In genomic region chr2:181038644-181039355, GRCm38 (mm10) we compare ENCODE assay signal across 8 mouse cellular contexts. TPM values are rescaled to one million over a fixed set of nuclear protein-coding genes. Genes with fewer than 3 reads are reported as not detected.
A peak's percentile ranks its signal among the peaks of the same experiment; 100 is the strongest.
DNase-seq lines count a peak whose midpoint lies in the region; ATAC-seq and TF ChIP-seq lines count a peak whose summit lies in the region.

No protein-coding gene starts in this region.

- no peak overlapping the region for H3K27ac ChIP-seq in testis, adult 2 months (ENCODE audit: control insufficient read depth, insufficient read depth, low read depth, low read length)
- peak overlapping the region; percentile 92 for H3K27ac ChIP-seq in hindbrain, embryonic 10.5 days
- no peak overlapping the region for H3K27ac ChIP-seq in liver, embryonic 11.5 days (ENCODE audit: low read depth, low read length)
- H3K27ac ChIP-seq in stomach, embryonic 14.5 days (ENCODE audit: low read length) = no peak overlapping the region

- DNase-seq in cerebellum, postnatal 14 days = peak; percentile 42 to 44
- no peak for DNase-seq in cerebellum, adult 9-11 months
- DNase-seq in testis, postnatal 14 days (ENCODE audit: low spot score) = no peak
- peak; percentile 73 for DNase-seq in hindbrain, embryonic 10.5 days (ENCODE audit: low spot score)
- peak; percentile 50 for DNase-seq in liver, embryonic 11.5 days (ENCODE audit: low spot score)
- DNase-seq in adipocyte (ENCODE audit: low spot score) = no peak

- no peak for ATAC-seq in liver, embryonic 11.5 days (replicated peaks; ENCODE audit: low FRiP score)
- peak; percentile 29; the same call in 1 of the 2 replicates for ATAC-seq in stomach, embryonic 14.5 days (ENCODE audit: insufficient number of reproducible peaks, insufficient read depth, low FRiP score, low read depth)

- TF ChIP-seq CTCF in testis, adult 2 months (IDR thresholded peaks at IDR 0.05; ENCODE audit: control insufficient read depth, insufficient read depth, insufficient replicate concordance, low read depth, low read length) = no peak

- no peak overlapping the region; the same call in 1 of the 2 replicates for H3K9ac ChIP-seq in liver, embryonic 11.5 days (ENCODE audit: low read depth, low read length)
- peak overlapping the region; percentile 28 for H3K9ac ChIP-seq in stomach, embryonic 14.5 days (replicated peaks; ENCODE audit: low read depth, low read length)

- H3K4me2 ChIP-seq in liver, embryonic 11.5 days = peak overlapping the region; percentile 71
- peak overlapping the region; percentile 91 for H3K4me2 ChIP-seq in stomach, embryonic 14.5 days (replicated peaks; ENCODE audit: low read depth, low read length)

- peak overlapping the region; percentile 25 for H3K4me3 ChIP-seq in testis, adult 2 months (ENCODE audit: control insufficient read depth, low read depth, low read length)
- H3K4me3 ChIP-seq in hindbrain, embryonic 10.5 days = peak overlapping the region; percentile 78
- peak overlapping the region; percentile 50 for H3K4me3 ChIP-seq in liver, embryonic 11.5 days (ENCODE audit: low read depth, low read length)
- H3K4me3 ChIP-seq in stomach, embryonic 14.5 days (ENCODE audit: low read depth, low read length) = peak overlapping the region; percentile 53

- no peaks in the 10 kb centered on the region for H3K36me3 ChIP-seq in testis, adult 2 months (ENCODE audit: control insufficient read depth, insufficient read depth, low read length)
- H3K36me3 ChIP-seq in hindbrain, embryonic 10.5 days = peaks cover 29% of the 10 kb centered on the region
- H3K36me3 ChIP-seq in liver, embryonic 11.5 days (ENCODE audit: control insufficient read depth, insufficient read depth, low read length) = no peaks in the 10 kb centered on the region
- no peaks in the 10 kb centered on the region for H3K36me3 ChIP-seq in stomach, embryonic 14.5 days (ENCODE audit: control insufficient read depth, insufficient read depth, low read length)

- under 1% methylated on average over 63 of the region's 63 CpGs for WGBS in hindbrain, embryonic 10.5 days
- WGBS in liver, embryonic 11.5 days = 2% methylated on average over 52 of the region's 63 CpGs
- 1% methylated on average over 51 of the region's 63 CpGs for WGBS in stomach, embryonic 14.5 days

- no peaks in the 10 kb centered on the region for H3K9me3 ChIP-seq in hindbrain, embryonic 10.5 days
- no peaks in the 10 kb centered on the region for H3K9me3 ChIP-seq in liver, embryonic 11.5 days (ENCODE audit: control insufficient read depth, low read length)
- H3K9me3 ChIP-seq in stomach, embryonic 14.5 days (ENCODE audit: control insufficient read depth, low read depth, low read length) = no peaks in the 10 kb centered on the region

- H3K4me1 ChIP-seq in testis, adult 2 months (ENCODE audit: control insufficient read depth, insufficient read depth, low read length) = peaks cover 10% of the 10 kb centered on the region; the same call in 1 of the 2 replicates
- peaks cover 87% of the 10 kb centered on the region for H3K4me1 ChIP-seq in hindbrain, embryonic 10.5 days (replicated peaks)
- H3K4me1 ChIP-seq in liver, embryonic 11.5 days (replicated peaks; ENCODE audit: control insufficient read depth, insufficient read depth, low read length) = no peaks in the 10 kb centered on the region
- 0 out of 2 replicates have a peak, but pooled peaks cover 8% of the 10 kb centered on the region for H3K4me1 ChIP-seq in stomach, embryonic 14.5 days (ENCODE audit: control insufficient read depth, insufficient read depth, low read length)

- no peak for TF ChIP-seq POLR2A in testis, adult 2 months (IDR thresholded peaks at IDR 0.05; ENCODE audit: control insufficient read depth, low read depth, low read length)

- H3K27me3 ChIP-seq in testis, adult 2 months (ENCODE audit: control insufficient read depth, insufficient read depth, low read length) = no peaks in the 10 kb centered on the region; the same call in 1 of the 2 replicates
- H3K27me3 ChIP-seq in hindbrain, embryonic 10.5 days (ENCODE audit: insufficient read depth, poor library complexity, severe bottlenecking) = peaks cover 78% of the 10 kb centered on the region
- peaks cover 65% of the 10 kb centered on the region for H3K27me3 ChIP-seq in liver, embryonic 11.5 days (replicated peaks; ENCODE audit: control insufficient read depth, insufficient read depth, low read length)
- H3K27me3 ChIP-seq in stomach, embryonic 14.5 days (ENCODE audit: control insufficient read depth, insufficient read depth, low read length) = peaks cover 21% of the 10 kb centered on the region

RNA-seq across cellular contexts. Expression of gene Chrna4, which starts 4.5 kb away (rescaled TPM):
- 0.91 and 1.0 TPM in 2 replicates for polyA plus RNA-seq in testis, adult 2 months (2012; rRNA removed)
- polyA plus RNA-seq in hindbrain, embryonic 10.5 days (2016; fragmentation: Nextera tagmentation; extraction: Ambion mirVana) = 23.7 and 44.1 TPM in 2 replicates
- 1.2 and 1.6 TPM in 2 replicates for polyA plus RNA-seq in liver, embryonic 11.5 days (2014; fragmentation: Nextera tagmentation; extraction: Ambion mirVana)
- 1.5 and 2.2 TPM in 2 replicates for polyA plus RNA-seq in stomach, embryonic 14.5 days (2014; fragmentation: Nextera tagmentation; extraction: Ambion mirVana)

RNA-seq across cellular contexts. Expression of gene Col20a1, which starts 52.5 kb away (rescaled TPM):
- 52.3 and 57.4 TPM in 2 replicates for polyA plus RNA-seq in testis, adult 2 months (2012; rRNA removed)
- 0.35 and 0.56 TPM in 2 replicates for polyA plus RNA-seq in hindbrain, embryonic 10.5 days (2016; fragmentation: Nextera tagmentation; extraction: Ambion mirVana)
- polyA plus RNA-seq in liver, embryonic 11.5 days (2014; fragmentation: Nextera tagmentation; extraction: Ambion mirVana) = 0.10 and 0.16 TPM in 2 replicates
- 0.53 and 1.1 TPM in 2 replicates for polyA plus RNA-seq in stomach, embryonic 14.5 days (2014; fragmentation: Nextera tagmentation; extraction: Ambion mirVana)

Comparison
In these comparisons a context has a peak if more than half of its experiments do, and no peak if none do; other contexts are left out.
1. DNase-seq: peak in cerebellum, postnatal 14 days (2 of 2), hindbrain, embryonic 10.5 days (single experiment) and liver, embryonic 11.5 days (single experiment); none in cerebellum, adult 9-11 months (single experiment), testis, postnatal 14 days (single experiment) and adipocyte (single experiment).
2. H3K4me3 ChIP-seq: peak in every context shown above with its lines; median percentile 78 in hindbrain, embryonic 10.5 days; 53 in stomach, embryonic 14.5 days; 50 in liver, embryonic 11.5 days; 25 in testis, adult 2 months.
3. RNA of gene Col20a1, which starts 52.5 kb away (polyA plus RNA-seq): 52.3 to 57.4 TPM in testis, adult 2 months; 0.53 to 1.1 TPM in stomach, embryonic 14.5 days, 0.35 to 0.56 TPM in hindbrain, embryonic 10.5 days and 0.10 to 0.16 TPM in liver, embryonic 11.5 days; every median in the first group is over 10 times any median in the second.